Mouse (Mus musculus): ENCODE results near the gene Cox7a1. TPM values are rescaled to one million over a fixed set of nuclear protein-coding genes. Genes with fewer than 3 reads are reported as not detected.

Gene Cox7a1
- total RNA-seq, 2 experiments from 2014 or later = 1.6 to 2.4 TPM

GRCm38 (mm10) chr7:30219293-30220007 is 35.5 kb downstream of the Cox7a1 start:
- ATAC-seq (ENCODE audit: poor library complexity, severe bottlenecking) = peak; percentile 60

- peak; percentile 33; the same call in 1 of the 2 replicates for ATAC-seq (ENCODE audit: poor library complexity, severe bottlenecking)
Observed at GRCm38 (mm10) chr7:30220008-30220356, 36.0 kb downstream of the Cox7a1 start.

- ATAC-seq (ENCODE audit: poor library complexity, severe bottlenecking) = no peak
Observed at GRCm38 (mm10) chr7:30221433-30221832, 37.5 kb downstream of the Cox7a1 start.

- ATAC-seq (ENCODE audit: poor library complexity, severe bottlenecking) = no peak
Observed at GRCm38 (mm10) chr7:30222205-30222604, 38.3 kb downstream of the Cox7a1 start.

GRCm38 (mm10) chr7:30224206-30224605 is 40.3 kb downstream of the Cox7a1 start:
- ATAC-seq (ENCODE audit: poor library complexity, severe bottlenecking) = no peak

GRCm38 (mm10) chr7:30231328-30231668 is 47.4 kb downstream of the Cox7a1 start:
- no peak for ATAC-seq (ENCODE audit: poor library complexity, severe bottlenecking)

GRCm38 (mm10) chr7:30231669-30232454 is 47.9 kb downstream of the Cox7a1 start, which contains the start of the genes Polr2i and Tbcb:
Gene Polr2i (plus strand): TSS chr7:30231948.
Gene Tbcb (minus strand): TSS chr7:30232272.
- peak; percentile 96 for ATAC-seq (ENCODE audit: poor library complexity, severe bottlenecking)

GRCm38 (mm10) chr7:30232631-30233148 is 48.7 kb downstream of the Cox7a1 start:
- ATAC-seq (ENCODE audit: poor library complexity, severe bottlenecking) = peak; percentile 27

GRCm38 (mm10) chr7:30233387-30233786 is 49.4 kb downstream of the Cox7a1 start:
- no peak for ATAC-seq (ENCODE audit: poor library complexity, severe bottlenecking)

- no peak for ATAC-seq (ENCODE audit: poor library complexity, severe bottlenecking)
Observed at GRCm38 (mm10) chr7:30234276-30234858, 50.4 kb downstream of the Cox7a1 start.

- no peak for ATAC-seq (ENCODE audit: poor library complexity, severe bottlenecking)
Observed at GRCm38 (mm10) chr7:30235091-30235490, 51.1 kb downstream of the Cox7a1 start.

GRCm38 (mm10) chr7:30235625-30236024 is 51.7 kb downstream of the Cox7a1 start, which contains the start of gene Ovol3:
Gene Ovol3 (minus strand): TSS chr7:30235725.
- no peak for ATAC-seq (ENCODE audit: poor library complexity, severe bottlenecking)

Other genes starting within 250 kb of the Cox7a1 start
- 6.7 and 6.9 TPM in 2 replicates for gene Zfp74, start 230.1 kb upstream of the Cox7a1 start, total RNA-seq (2015)
- 2.9 and 3.5 TPM in 2 replicates for gene Zfp74, start 230.1 kb upstream of the Cox7a1 start, total RNA-seq (2017)
- 4.9 and 7.0 TPM in 2 replicates for gene Zfp568, start 200.2 kb upstream of the Cox7a1 start, total RNA-seq (2015)
- 14.6 and 15.1 TPM in 2 replicates for gene Zfp568, start 200.2 kb upstream of the Cox7a1 start, total RNA-seq (2017)
- gene Zfp14, start 132.8 kb upstream of the Cox7a1 start, total RNA-seq (2015) = 1.4 and 2.1 TPM in 2 replicates
- gene Zfp14, start 132.8 kb upstream of the Cox7a1 start, total RNA-seq (2017) = 0.89 and 0.95 TPM in 2 replicates
- gene Zfp82, start 111.2 kb upstream of the Cox7a1 start, total RNA-seq (2015) = 0.83 and 0.91 TPM in 2 replicates
- 3.0 and 3.2 TPM in 2 replicates for gene Zfp82, start 111.2 kb upstream of the Cox7a1 start, total RNA-seq (2017)
- 1.4 TPM in 1 of 2 replicates, not detected in the other for gene Gm26920, start 93.7 kb upstream of the Cox7a1 start, total RNA-seq (2015)
- not detected in 2 replicates for gene Gm26920, start 93.7 kb upstream of the Cox7a1 start, total RNA-seq (2017)
- 2.7 and 3.5 TPM in 2 replicates for gene Zfp566, start 93.6 kb upstream of the Cox7a1 start, total RNA-seq (2015)
- gene Zfp566, start 93.6 kb upstream of the Cox7a1 start, total RNA-seq (2017) = 0.85 and 1.9 TPM in 2 replicates
- gene Zfp260, start 89.4 kb upstream of the Cox7a1 start, total RNA-seq (2015) = 26.0 and 29.6 TPM in 2 replicates
- gene Zfp260, start 89.4 kb upstream of the Cox7a1 start, total RNA-seq (2017) = 22.8 and 26.4 TPM in 2 replicates
- gene Zfp382, start 62.2 kb upstream of the Cox7a1 start, total RNA-seq (2015) = 6.7 and 7.8 TPM in 2 replicates
- 14.9 and 15.2 TPM in 2 replicates for gene Zfp382, start 62.2 kb upstream of the Cox7a1 start, total RNA-seq (2017)
- gene Zfp146, start 14.4 kb upstream of the Cox7a1 start, total RNA-seq (2015) = 16.6 and 25.2 TPM in 2 replicates
- 32.8 and 35.2 TPM in 2 replicates for gene Zfp146, start 14.4 kb upstream of the Cox7a1 start, total RNA-seq (2017)
- 485 and 524 TPM in 2 replicates for gene Capns1, start 14.7 kb downstream of the Cox7a1 start, total RNA-seq (2015)
- 307 and 314 TPM in 2 replicates for gene Capns1, start 14.7 kb downstream of the Cox7a1 start, total RNA-seq (2017)
- gene Polr2i, start 47.8 kb downstream of the Cox7a1 start, total RNA-seq (2015) = 46.4 and 51.0 TPM in 2 replicates
- 31.5 and 39.1 TPM in 2 replicates for gene Polr2i, start 47.8 kb downstream of the Cox7a1 start, total RNA-seq (2017)
- gene Tbcb, start 48.1 kb downstream of the Cox7a1 start, total RNA-seq (2015) = 84.2 and 92.7 TPM in 2 replicates
- 30.2 and 48.2 TPM in 2 replicates for gene Tbcb, start 48.1 kb downstream of the Cox7a1 start, total RNA-seq (2017)
- 0.55 TPM in 1 of 2 replicates, not detected in the other for gene Ovol3, start 51.6 kb downstream of the Cox7a1 start, total RNA-seq (2015)
- not detected in 2 replicates for gene Ovol3, start 51.6 kb downstream of the Cox7a1 start, total RNA-seq (2017)
- gene Thap8, start 96.0 kb downstream of the Cox7a1 start, total RNA-seq (2015) = 0.36 and 0.51 TPM in 2 replicates
- 0.84 and 1.1 TPM in 2 replicates for gene Thap8, start 96.0 kb downstream of the Cox7a1 start, total RNA-seq (2017)
- gene Wdr62, start 96.3 kb downstream of the Cox7a1 start, total RNA-seq (2015) = 13.3 and 19.5 TPM in 2 replicates
- 6.8 and 10.5 TPM in 2 replicates for gene Wdr62, start 96.3 kb downstream of the Cox7a1 start, total RNA-seq (2017)
- 0.04 TPM in 1 of 2 replicates, not detected in the other for gene Clip3, start 107.6 kb downstream of the Cox7a1 start, total RNA-seq (2015)
- not detected in 2 replicates for gene Clip3, start 107.6 kb downstream of the Cox7a1 start, total RNA-seq (2017)
- 18.2 and 24.2 TPM in 2 replicates for gene Alkbh6, start 124.6 kb downstream of the Cox7a1 start, total RNA-seq (2015)
- gene Alkbh6, start 124.6 kb downstream of the Cox7a1 start, total RNA-seq (2017) = 19.0 and 22.3 TPM in 2 replicates
- gene Syne4, start 130.7 kb downstream of the Cox7a1 start, total RNA-seq (2015) = 0.58 and 1.9 TPM in 2 replicates
- 0.49 and 1.1 TPM in 2 replicates for gene Syne4, start 130.7 kb downstream of the Cox7a1 start, total RNA-seq (2017)
- 0.11 TPM in 1 of 2 replicates, not detected in the other for gene E130208F15Rik, start 137.6 kb downstream of the Cox7a1 start, total RNA-seq (2015)
- 0.57 and 0.88 TPM in 2 replicates for gene E130208F15Rik, start 137.6 kb downstream of the Cox7a1 start, total RNA-seq (2017)
- 3.7 and 5.1 TPM in 2 replicates for gene Sdhaf1, start 139.8 kb downstream of the Cox7a1 start, total RNA-seq (2015)
- 5.8 and 5.9 TPM in 2 replicates for gene Sdhaf1, start 139.8 kb downstream of the Cox7a1 start, total RNA-seq (2017)
- 0.11 TPM in 1 of 2 replicates, not detected in the other for gene Lrfn3, start 178.6 kb downstream of the Cox7a1 start, total RNA-seq (2015)
- gene Lrfn3, start 178.6 kb downstream of the Cox7a1 start, total RNA-seq (2017) = not detected in 2 replicates
- 2,723 and 2,838 TPM in 2 replicates for gene Tyrobp, start 229.6 kb downstream of the Cox7a1 start, total RNA-seq (2015)
- gene Tyrobp, start 229.6 kb downstream of the Cox7a1 start, total RNA-seq (2017) = 1,463 and 1,715 TPM in 2 replicates
- 45.8 and 47.6 TPM in 2 replicates for gene Hcst, start 235.7 kb downstream of the Cox7a1 start, total RNA-seq (2015)
- 13.3 and 18.5 TPM in 2 replicates for gene Hcst, start 235.7 kb downstream of the Cox7a1 start, total RNA-seq (2017)
- gene Nfkbid, start 237.6 kb downstream of the Cox7a1 start, total RNA-seq (2015) = 23.0 and 28.6 TPM in 2 replicates
- 13.3 and 17.2 TPM in 2 replicates for gene Nfkbid, start 237.6 kb downstream of the Cox7a1 start, total RNA-seq (2017)